Mouse (Mus musculus) gastrocnemius, postnatal 10 days (tissue): Measurements from ENCODE around the gene Col23a1. TPM values are rescaled to one million over a fixed set of nuclear protein-coding genes. Genes with fewer than 3 reads are reported as not detected.
"Not testable (repeated sequence)": the region's sequence is repeated elsewhere in the genome, so short reads cannot be mapped to it uniquely, and the experiment has no call there.

Experiments
- DNase-seq: peaks from one replicate; pipeline ENCODE4 v3.0.0; 2021; ENCODE audit warnings: mixed read lengths
- total RNA-seq, 2 experiments: library from RNA; stranded (reverse); gene quantifications; 2 replicates each; pipeline ENCODE4 v1.2.3; 2021

Gene Col23a1
- total RNA-seq, 2 experiments from 2014 or later: 12.0 to 15.2 TPM

- DNase-seq: no peak
Observed at GRCm38 (mm10) chr11:51591168-51591567, 301.4 kb downstream of the Col23a1 start.

- no peak for DNase-seq
Observed at GRCm38 (mm10) chr11:51591915-51592314, 302.2 kb downstream of the Col23a1 start.

GRCm38 (mm10) chr11:51593368-51593767 is 303.6 kb downstream of the Col23a1 start:
- no peak for DNase-seq

DNA sequence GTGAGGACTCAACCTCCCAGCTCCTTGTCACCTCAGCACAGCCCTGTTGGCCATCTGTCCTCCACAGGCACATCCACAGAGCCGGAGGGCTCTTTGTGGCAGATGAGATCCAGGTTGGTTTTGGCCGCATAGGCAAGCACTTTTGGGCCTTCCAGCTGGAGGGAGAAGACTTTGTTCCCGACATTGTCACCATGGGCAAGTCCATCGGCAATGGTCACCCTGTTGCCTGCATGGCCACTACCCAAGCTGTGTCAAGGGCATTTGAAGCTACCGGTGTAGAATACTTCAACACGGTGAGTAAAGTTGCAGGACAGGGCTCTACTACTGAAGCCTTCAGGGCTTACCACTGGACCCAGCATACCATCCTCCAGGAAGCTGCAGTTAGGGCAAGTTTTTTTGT is 304.1 kb downstream of the Col23a1 start:
- DNase-seq: no peak

DNA sequence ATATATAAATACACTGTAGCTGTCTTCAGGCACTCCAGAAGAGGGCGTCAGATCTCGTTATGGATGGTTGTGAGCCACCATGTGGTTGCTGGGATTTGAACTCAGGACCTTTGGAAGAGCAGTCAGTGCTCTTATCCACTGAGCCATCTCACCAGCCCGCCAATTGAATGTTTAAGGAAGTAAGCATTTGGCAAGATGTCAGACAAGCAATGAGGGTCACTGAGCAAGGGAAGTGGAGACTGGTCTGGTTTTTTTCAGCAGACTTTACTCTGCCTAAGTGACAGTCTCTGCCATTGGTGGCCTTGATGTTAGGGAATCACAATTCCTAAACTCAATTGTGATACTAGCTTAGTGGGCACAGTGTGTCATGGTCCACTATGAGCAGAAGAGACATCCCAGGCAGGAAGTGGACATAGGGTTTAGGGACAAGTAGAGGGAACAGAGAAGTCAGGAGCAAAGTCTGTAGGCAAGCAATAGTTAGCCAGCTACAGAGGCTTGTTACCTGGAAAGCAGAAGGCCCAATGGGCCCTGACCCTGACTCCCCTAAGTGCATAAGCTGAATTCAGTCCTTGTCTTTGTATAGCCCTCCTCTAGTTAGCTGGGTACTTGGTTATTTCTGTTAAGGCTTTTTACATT is 305.1 kb downstream of the Col23a1 start:
- DNase-seq: no peak

- no peak for DNase-seq
Observed at GRCm38 (mm10) chr11:51595459-51596083, 305.9 kb downstream of the Col23a1 start.

DNA sequence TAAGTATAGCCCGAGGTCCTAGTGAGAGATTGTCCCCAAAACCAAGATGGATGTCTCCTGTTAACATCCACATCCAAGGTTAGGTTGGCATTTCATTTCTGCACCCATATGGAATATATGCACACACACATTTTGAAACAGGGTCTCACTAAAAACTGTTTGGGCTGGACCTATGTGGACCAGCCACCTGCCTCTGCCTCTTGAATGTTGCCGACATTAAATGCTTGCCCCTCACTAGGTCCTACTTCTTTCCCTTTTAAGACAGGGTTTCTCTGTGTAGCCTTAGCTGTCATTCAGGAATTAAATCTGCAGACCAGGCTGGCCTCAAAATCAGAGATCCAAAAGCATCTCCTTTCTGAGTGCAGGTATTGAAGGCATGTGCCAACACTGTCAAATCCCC is 307.8 kb downstream of the Col23a1 start:
- DNase-seq: no peak

GRCm38 (mm10) chr11:51602253-51602652 is 312.5 kb downstream of the Col23a1 start:
- no peak for DNase-seq

GRCm38 (mm10) chr11:51605602-51606446 is 316.1 kb downstream of the Col23a1 start:
- peak; percentile 85 for DNase-seq

DNA sequence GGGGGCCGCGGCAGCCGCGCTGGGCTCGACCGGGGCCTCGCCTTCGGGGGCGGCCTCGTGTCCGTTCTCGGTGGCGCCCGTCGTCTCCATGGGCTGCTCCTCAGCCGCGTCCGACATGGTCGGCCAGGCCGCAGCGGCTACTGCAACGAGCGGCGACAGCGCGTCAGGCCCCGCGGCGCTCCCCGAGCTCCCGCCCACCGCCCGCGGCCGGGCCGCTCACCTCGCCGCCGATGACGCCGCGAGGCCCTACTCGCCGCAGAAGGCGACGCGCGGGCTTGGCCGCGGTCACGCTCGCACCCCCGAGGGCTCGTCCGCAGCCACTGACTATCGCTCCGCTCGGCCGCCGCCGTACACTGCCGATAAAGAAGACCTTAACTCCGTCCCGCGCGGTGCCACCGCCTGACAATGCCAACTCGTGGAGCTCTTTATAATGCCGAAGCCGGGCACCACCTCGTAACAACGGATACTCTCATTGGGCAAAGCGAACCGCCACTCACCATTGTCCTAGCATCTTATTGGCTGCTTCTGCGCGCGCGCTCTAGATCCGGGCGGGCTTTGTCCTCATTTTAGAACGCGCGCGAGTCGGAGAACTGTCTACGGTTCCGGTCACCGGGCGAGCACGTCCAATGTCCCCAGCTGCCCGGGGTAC is 316.9 kb downstream of the Col23a1 start, which contains the start of gene Hnrnpab:
TSS of gene Hnrnpab (minus strand) at position 401 of the 649 bp plus-strand sequence.
- DNase-seq: peak; percentile 92

DNA sequence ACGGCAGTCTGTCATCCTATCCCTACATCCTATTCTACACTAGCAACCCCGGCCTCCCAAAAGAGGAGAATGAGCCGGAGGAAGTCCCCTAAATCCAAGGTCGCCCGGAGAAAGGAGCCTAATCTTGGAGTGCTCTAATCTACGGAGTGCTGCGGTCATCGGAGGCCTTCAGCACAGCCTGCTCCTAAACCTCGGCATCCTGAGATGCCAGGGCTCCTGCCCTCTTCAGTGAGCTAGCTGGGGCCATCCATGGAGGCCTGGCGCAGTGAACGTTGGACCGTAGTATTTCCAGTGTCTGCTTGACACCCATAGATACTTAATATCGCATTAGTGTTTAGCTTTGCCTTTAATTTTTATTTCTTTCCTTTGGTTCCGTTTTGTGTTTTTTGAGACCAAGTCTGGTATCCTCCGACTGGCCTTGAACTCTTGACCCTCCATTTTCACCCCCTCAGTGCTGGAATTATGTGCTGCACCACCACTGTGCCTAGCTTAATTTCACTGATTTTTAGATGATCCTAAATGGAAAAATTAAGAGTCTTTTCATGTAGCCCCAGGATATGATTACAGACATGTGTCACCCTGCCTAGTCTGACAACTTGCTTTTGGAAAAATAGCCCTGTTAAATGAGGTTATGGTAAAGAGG is 317.5 kb downstream of the Col23a1 start:
- no peak for DNase-seq

GRCm38 (mm10) chr11:51609266-51609909 is 319.7 kb downstream of the Col23a1 start:
- DNase-seq: no peak

- DNase-seq: not testable (repeated sequence)
Observed at GRCm38 (mm10) chr11:51609940-51610339, 320.2 kb downstream of the Col23a1 start.

DNA sequence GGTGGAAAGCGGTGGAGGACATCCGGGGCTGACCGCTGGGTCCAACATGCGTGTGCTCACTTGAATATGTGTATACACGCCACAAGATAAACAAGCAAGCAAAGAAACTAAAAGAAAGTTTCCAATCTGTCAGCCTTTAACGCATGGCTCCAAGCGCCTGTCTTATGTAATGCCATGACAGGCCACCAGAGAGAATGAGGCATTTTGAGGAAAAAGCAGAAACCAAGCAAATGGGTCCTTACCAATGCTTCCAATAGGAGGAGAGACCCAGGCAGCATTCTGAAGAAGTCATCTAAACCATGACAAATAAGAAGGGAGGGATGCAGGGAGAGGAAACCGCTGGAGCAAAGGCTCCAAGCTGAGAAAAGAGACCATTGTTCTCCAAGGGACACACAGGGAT is 324.5 kb downstream of the Col23a1 start:
- no peak for DNase-seq

GRCm38 (mm10) chr11:51615129-51615528 is 325.4 kb downstream of the Col23a1 start:
- no peak for DNase-seq

DNA sequence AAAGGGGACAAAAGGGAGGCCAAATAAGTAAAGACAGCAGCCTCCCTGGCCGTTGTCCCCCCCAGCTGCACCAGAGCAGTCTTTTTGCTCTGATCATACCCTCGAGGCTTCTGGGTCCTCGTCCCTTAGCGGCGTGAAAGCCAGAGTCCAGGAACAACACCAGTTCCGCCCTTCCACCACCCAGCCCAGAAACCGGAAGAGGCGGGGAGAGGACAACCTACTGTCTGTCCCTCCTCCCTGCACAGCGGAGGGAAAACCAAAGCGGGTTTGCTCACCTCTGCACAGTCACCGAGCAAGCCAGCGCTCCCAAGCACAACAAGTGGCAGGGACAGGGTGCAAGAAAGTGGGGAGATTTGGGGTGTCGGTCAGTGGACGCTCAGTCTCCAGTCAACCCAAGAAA is 325.9 kb downstream of the Col23a1 start:
- peak; percentile 52 for DNase-seq

- not testable (repeated sequence) for DNase-seq
Observed at GRCm38 (mm10) chr11:51616113-51616512, 326.4 kb downstream of the Col23a1 start.

DNA sequence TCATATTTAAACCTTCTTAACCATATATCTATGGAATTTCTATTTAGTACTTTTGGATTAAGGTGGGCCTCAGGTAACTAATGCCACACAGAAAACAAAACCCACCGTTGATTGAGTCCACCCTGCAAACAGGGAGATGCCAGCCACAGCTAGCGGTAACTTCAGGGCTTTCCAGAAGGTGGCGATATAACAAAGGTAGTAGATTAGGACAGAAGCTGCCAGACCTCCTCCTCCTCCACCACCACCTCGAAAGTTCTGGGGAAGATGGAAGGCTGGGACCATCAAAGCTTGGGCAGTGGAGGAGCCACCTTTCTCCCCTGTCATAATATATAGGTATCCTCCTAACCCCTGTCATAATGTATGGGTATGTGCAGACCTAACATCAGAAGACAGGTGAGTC is 328.0 kb downstream of the Col23a1 start:
- peak; percentile 61 for DNase-seq

DNA sequence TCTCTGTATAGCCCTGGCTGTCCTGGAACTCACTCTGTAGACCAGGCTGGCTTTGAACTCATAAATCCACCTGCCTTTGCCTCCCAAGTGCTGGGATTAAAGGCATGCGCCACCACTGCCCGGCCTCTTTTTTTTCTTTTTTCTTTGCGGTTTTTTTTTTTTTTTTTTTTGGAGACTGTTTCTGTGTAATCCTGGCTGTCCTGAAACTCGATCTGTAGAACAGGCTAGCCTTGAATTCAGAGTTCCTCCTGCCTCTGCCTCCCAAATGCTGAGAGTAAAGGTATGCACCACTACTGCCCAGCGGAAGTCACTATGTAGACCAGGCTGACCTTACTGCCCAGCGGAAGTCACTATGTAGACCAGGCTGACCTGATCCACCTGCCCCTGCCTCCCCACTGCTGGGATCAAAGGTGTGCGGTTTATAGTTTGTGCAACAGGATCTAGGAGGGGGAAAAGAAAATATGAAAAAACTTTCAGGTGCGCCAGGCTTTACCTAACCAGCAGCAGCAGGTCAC is 329.2 kb downstream of the Col23a1 start:
- DNase-seq: no peak

DNA sequence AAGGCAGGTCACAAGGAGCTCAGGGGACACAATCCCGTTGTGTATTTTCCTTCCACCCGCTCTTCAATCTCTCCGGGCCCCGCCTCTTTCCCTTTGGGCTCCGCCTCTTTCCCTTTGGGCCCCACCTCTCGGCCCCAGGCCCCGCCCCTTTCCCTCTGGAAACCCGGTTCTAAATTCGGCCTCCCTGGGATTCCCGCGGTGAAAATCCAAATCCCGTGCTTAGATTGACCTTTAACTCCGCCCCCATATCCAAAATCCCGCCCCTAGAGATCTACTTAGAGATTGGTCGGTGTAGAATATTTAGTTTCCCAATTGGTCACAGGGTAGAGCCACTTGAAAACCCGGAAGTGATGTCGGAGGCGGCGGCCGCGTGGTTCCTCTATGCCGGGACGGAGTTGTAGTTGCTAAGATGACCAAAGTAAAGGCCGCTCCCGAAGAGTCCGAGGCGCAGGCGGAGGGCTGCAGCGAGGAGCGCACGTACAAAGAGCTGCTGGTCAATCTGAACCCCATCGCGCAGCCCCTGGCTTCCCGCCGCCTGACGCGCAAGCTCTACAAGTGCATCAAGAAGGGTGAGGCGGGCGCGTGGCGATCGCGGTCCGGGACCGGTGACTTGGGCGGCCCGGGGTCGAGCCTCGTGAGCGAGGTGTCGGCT is 329.8 kb downstream of the Col23a1 start, which contains the start of gene Nhp2:
TSS of gene Nhp2 (plus strand) at position 327 of the 652 bp plus-strand sequence.
- peak; percentile 93 for DNase-seq

DNA sequence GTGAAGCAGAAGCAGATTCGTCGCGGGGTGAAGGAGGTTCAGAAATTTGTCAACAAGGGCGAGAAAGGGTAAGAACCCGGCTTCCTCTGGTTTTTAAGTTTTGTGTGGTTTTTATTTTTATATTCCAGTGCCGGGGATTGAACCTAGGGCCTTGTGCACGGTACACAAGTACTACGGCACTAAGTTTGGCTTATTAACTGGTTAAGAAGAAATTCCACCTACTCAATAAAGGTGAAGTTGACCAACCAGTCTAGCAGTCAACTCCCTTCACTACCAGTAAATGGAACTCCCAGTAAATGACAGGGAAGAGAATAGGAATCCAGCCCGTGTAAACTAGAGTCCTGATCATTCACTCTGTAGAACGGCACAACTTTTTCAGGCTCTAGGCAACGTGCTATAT is 330.4 kb downstream of the Col23a1 start:
- no peak for DNase-seq
